Mouse (Mus musculus) heart, postnatal 10 days (tissue): Measurements from ENCODE around the gene Phf19. TPM values are rescaled to one million over a fixed set of nuclear protein-coding genes. Genes with fewer than 3 reads are reported as not detected.

Experiments used
- DNase-seq, 2 experiments: peaks; one replicate each; pipeline ENCODE4 v3.0.0; 2021
- intact Hi-C: fragments of 180-260 bp; cut with DNase I; formaldehyde crosslinking; loops from one replicate; pipeline ENCODE4 v1.15.1; 2025
- total RNA-seq, 2 experiments: library from RNA; stranded (reverse); gene quantifications; 2 replicates each; pipeline ENCODE4 v1.2.3; 2021

Gene Phf19
- 1 to 10 TPM; 3.5 to 3.8 TPM for total RNA-seq

GRCm38 (mm10) chr2:34913218-34914068 lies at the start of gene Phf19:
Phf19 (minus strand) TSS chr2:34914026.
- intact Hi-C loops: no loop called here

GRCm38 (mm10) chr2:34963371-34963956 lies 49.6 kb upstream of the Phf19 start:
- intact Hi-C loops: no loop called here
- DNase-seq: peak in 1 of 2 experiments; percentile 24

More at GRCm38 (mm10) chr2:34913218-34914068, at the start of gene Phf19:
- DNase-seq: peak; percentile 54 to 66

- DNase-seq: peak; percentile 27 to 29
- intact Hi-C loops: no loop called here
Measured at GRCm38 (mm10) chr2:34962893-34963292, 49.1 kb upstream of the Phf19 start.

GRCm38 (mm10) chr2:34962211-34962610 lies 48.4 kb upstream of the Phf19 start:
- intact Hi-C loops: no loop called here

GRCm38 (mm10) chr2:34961481-34962036 lies 47.7 kb upstream of the Phf19 start, which contains the start of gene Traf1:
Traf1 (minus strand) TSS chr2:34961772.
- intact Hi-C loops: no loop called here
- peak; percentile 46 to 54 for DNase-seq

More at GRCm38 (mm10) chr2:34962211-34962610, 48.4 kb upstream of the Phf19 start:
- DNase-seq: no peak

GRCm38 (mm10) chr2:34960966-34961365 lies 47.1 kb upstream of the Phf19 start:
- intact Hi-C loops: no loop called here
- no peak for DNase-seq

GRCm38 (mm10) chr2:34960466-34960865 lies 46.6 kb upstream of the Phf19 start:
- no peak for DNase-seq
- intact Hi-C loops: no loop called here

GRCm38 (mm10) chr2:34958582-34958981 lies 44.8 kb upstream of the Phf19 start:
- no peak for DNase-seq
- intact Hi-C loops: no loop called here

- intact Hi-C loops: no loop called here
Measured at GRCm38 (mm10) chr2:34958036-34958435, 44.2 kb upstream of the Phf19 start.

GRCm38 (mm10) chr2:34957405-34957804 lies 43.6 kb upstream of the Phf19 start:
- intact Hi-C loops: no loop called here
- DNase-seq: no peak

More at GRCm38 (mm10) chr2:34958036-34958435, 44.2 kb upstream of the Phf19 start:
- no peak for DNase-seq

GRCm38 (mm10) chr2:34956941-34957340 lies 43.1 kb upstream of the Phf19 start:
- intact Hi-C loops: no loop called here
- DNase-seq: no peak

- DNase-seq: no peak
- intact Hi-C loops: no loop called here
Measured at GRCm38 (mm10) chr2:34954344-34954743, 40.5 kb upstream of the Phf19 start.

GRCm38 (mm10) chr2:34953547-34954116 lies 39.8 kb upstream of the Phf19 start:
- intact Hi-C loops: no loop called here
- no peak for DNase-seq

- no peak for DNase-seq
- intact Hi-C loops: no loop called here
Measured at GRCm38 (mm10) chr2:34953018-34953417, 39.2 kb upstream of the Phf19 start.

- intact Hi-C loops: no loop called here
- no peak for DNase-seq
Measured at GRCm38 (mm10) chr2:34951469-34951868, 37.6 kb upstream of the Phf19 start.

GRCm38 (mm10) chr2:34948622-34949021 lies 34.8 kb upstream of the Phf19 start:
- intact Hi-C loops: no loop called here
- DNase-seq: no peak

- no peak for DNase-seq
- intact Hi-C loops: no loop called here
Measured at GRCm38 (mm10) chr2:34946046-34946445, 32.2 kb upstream of the Phf19 start.

GRCm38 (mm10) chr2:34945580-34945979 lies 31.8 kb upstream of the Phf19 start:
- no peak for DNase-seq
- intact Hi-C loops: no loop called here

- peak; percentile 69 to 73 for DNase-seq
- intact Hi-C loops: no loop called here
Measured at GRCm38 (mm10) chr2:34944761-34945160, 30.9 kb upstream of the Phf19 start.

GRCm38 (mm10) chr2:34943556-34944120 lies 29.8 kb upstream of the Phf19 start:
- DNase-seq: no peak
- intact Hi-C loops: no loop called here
